ENCODE assay signal across 21 mouse cellular contexts in the genomic region with DNA sequence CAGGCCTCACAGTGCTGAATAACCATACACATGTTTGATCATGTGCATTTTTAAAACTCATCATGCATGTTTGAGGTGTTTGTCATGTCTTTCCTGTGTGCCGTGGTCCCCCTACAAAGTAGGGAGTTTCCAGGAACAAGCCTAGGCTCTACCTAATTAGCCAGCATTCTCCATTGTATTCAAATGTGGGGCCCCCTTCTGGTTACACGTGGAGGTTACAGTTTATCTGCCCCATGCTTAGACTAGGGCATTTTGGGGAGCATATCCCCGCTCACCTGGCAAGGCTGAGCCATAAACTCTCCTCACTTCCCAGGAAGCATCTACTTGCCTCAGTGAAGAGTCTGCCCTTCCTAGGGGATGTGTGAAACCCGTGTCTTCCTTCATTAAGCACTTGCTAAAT. TPM values are rescaled to one million over a fixed set of nuclear protein-coding genes. Genes with fewer than 3 reads are reported as not detected.
A peak's percentile ranks its signal among the peaks of the same experiment; 100 is the strongest.
DNase-seq lines count a peak whose midpoint lies in the region; ATAC-seq and TF ChIP-seq lines count a peak whose summit lies in the region.
"Had no signal": no experiment of that assay in that cellular context is flagged by ENCODE, and none has a peak within 500 bp of the region (broad histone marks: within the 10 kb centered on the region; RNA-seq: fewer than 3 reads in every experiment).

No protein-coding gene starts in this region.

- no peaks in the 10 kb centered on the region for H3K27me3 ChIP-seq in cerebellum, adult 2 months (ENCODE audit: control insufficient read depth, insufficient read depth, low read length)
- peaks cover 47% of the 10 kb centered on the region for H3K27me3 ChIP-seq in liver, embryonic 14.5 days (ENCODE audit: control insufficient read depth, insufficient read depth, low read length)

- no peak for ATAC-seq in liver, embryonic 14.5 days (ENCODE audit: insufficient read depth)
- ATAC-seq: forebrain, embryonic 15.5 days had no signal

- H3K36me3 ChIP-seq in liver, embryonic 14.5 days (replicated peaks; ENCODE audit: control insufficient read depth, insufficient read depth, low read depth), result no peaks in the 10 kb centered on the region
- H3K36me3 ChIP-seq: embryonic facial prominence, embryonic 13.5 days; forebrain, embryonic 15.5 days; heart, embryonic 12.5 days; limb, embryonic 13.5 days had no signal

- no peak overlapping the region for H3K4me3 ChIP-seq in cerebellum, adult 2 months (replicated peaks; ENCODE audit: insufficient read depth, low read depth, low read length)
- H3K4me3 ChIP-seq in liver, embryonic 14.5 days (ENCODE audit: insufficient read depth in 1 of 2, low read depth in 2 of 2, low read length in 2 of 2), result no peak overlapping the region
- H3K4me3 ChIP-seq: embryonic facial prominence, embryonic 13.5 days; forebrain, embryonic 15.5 days; heart, embryonic 12.5 days; limb, embryonic 13.5 days had no signal

- 44% methylated on average over 4 of the region's 4 CpGs for WGBS in cerebellum, adult 2 months
- WGBS in liver, embryonic 14.5 days (ENCODE audit: insufficient replicate concordance), result 17% methylated on average over 4 of the region's 4 CpGs

- no peak overlapping the region for H3K27ac ChIP-seq in cerebellum, adult 2 months (ENCODE audit: insufficient read depth, low read length)
- no peak overlapping the region for H3K27ac ChIP-seq in liver, embryonic 14.5 days
- H3K27ac ChIP-seq: embryonic facial prominence, embryonic 13.5 days; forebrain, embryonic 15.5 days; hindbrain, embryonic 14.5 days; limb, embryonic 13.5 days had no signal

- peak; percentile 13; the same call in 1 of the 2 replicates for TF ChIP-seq CTCF in cerebellum, adult 2 months (IDR thresholded peaks at IDR 0.05; ENCODE audit: borderline replicate concordance, insufficient read depth, low read depth, low read length)
- TF ChIP-seq CTCF in liver, embryonic 14.5 days (IDR thresholded peaks at IDR 0.05; ENCODE audit: low read depth), result peak; percentile 53

- no peak for TF ChIP-seq POLR2A in cerebellum, adult 2 months (IDR thresholded peaks at IDR 0.05; ENCODE audit: borderline replicate concordance, insufficient read depth, low read length)

- no peak overlapping the region for H3K4me2 ChIP-seq in liver, embryonic 14.5 days (ENCODE audit: low read depth)
- H3K4me2 ChIP-seq: embryonic facial prominence, embryonic 13.5 days; forebrain, embryonic 15.5 days; heart, embryonic 12.5 days; hindbrain, embryonic 14.5 days; limb, embryonic 13.5 days had no signal

- no peak for TF ChIP-seq EP300 in liver, embryonic 14.5 days (IDR thresholded peaks at IDR 0.05; ENCODE audit: low read depth)

- no peak for DNase-seq in cerebellum, adult 2 months
- DNase-seq in cerebellum, adult 8-10 months, result no peak
- no peak for DNase-seq in liver, embryonic 14.5 days (ENCODE audit: low read depth in 3 of 3, low spot score in 3 of 3)
- no peak for DNase-seq in liver
- DNase-seq in B cell, adult 2 months, result peak; percentile 11 to 16
- DNase-seq in c-Kit-positive CD71-positive TER-119-positive erythroid progenitor cells, embryonic 14.5 days (ENCODE audit: low spot score), result peak; percentile 29
- DNase-seq in layer of hippocampus, adult 8-10 months (ENCODE audit: low spot score in 2 of 2), result no peak
- no peak for DNase-seq in frontal cortex, postnatal 36 days (ENCODE audit: low spot score in 2 of 2)
- DNase-seq: cerebellum, adult 9-11 months; heart, postnatal 36 days; kidney, adult 18-20 months; kidney, postnatal 10 days; layer of hippocampus, adult 9-11 months; right cerebral cortex, adult 18-20 months; thymus, postnatal 25 days had no signal

- H3K4me1 ChIP-seq in cerebellum, adult 2 months (ENCODE audit: control insufficient read depth, insufficient read depth, low read length), result peaks cover 5% of the 10 kb centered on the region
- H3K4me1 ChIP-seq in liver, embryonic 14.5 days (replicated peaks; ENCODE audit: control insufficient read depth in 2 of 2, insufficient read depth in 2 of 2, low read length in 1 of 2), result no peaks in the 10 kb centered on the region

- no peak overlapping the region for H3K9ac ChIP-seq in liver, embryonic 14.5 days (replicated peaks)
- H3K9ac ChIP-seq: embryonic facial prominence, embryonic 13.5 days; forebrain, embryonic 15.5 days; heart, embryonic 12.5 days; hindbrain, embryonic 14.5 days; limb, embryonic 13.5 days had no signal

- no peaks in the 10 kb centered on the region for H3K9me3 ChIP-seq in liver, embryonic 14.5 days (ENCODE audit: control insufficient read depth, low read length)
- H3K9me3 ChIP-seq: embryonic facial prominence, embryonic 13.5 days; forebrain, embryonic 15.5 days; heart, embryonic 12.5 days; limb, embryonic 13.5 days had no signal

RNA-seq across cellular contexts. Expression of gene Cacna2d2, which starts 3.0 kb away (rescaled TPM):
- 130 and 148 TPM in 2 replicates for polyA plus RNA-seq in cerebellum, adult 2 months (2012; rRNA removed)
- polyA plus RNA-seq in liver, embryonic 14.5 days (2012; rRNA removed), result 0.06 and 0.08 TPM in 2 replicates
- not detected in 2 replicates for polyA plus RNA-seq in liver, embryonic 14.5 days (2014; fragmentation: Nextera tagmentation; extraction: Ambion mirVana)
- 10 to 100 TPM; 14.6 to 21.0 (median 17.0) TPM for total RNA-seq in layer of hippocampus, adult 8-10 months (2022)
- polyA plus RNA-seq: liver, embryonic 16.5 days had no signal

RNA-seq across cellular contexts. Expression of gene 6430571L13Rik, which starts 56.0 kb away (rescaled TPM):
- 44.9 and 52.5 TPM in 2 replicates for polyA plus RNA-seq in cerebellum, adult 2 months (2012; rRNA removed)
- polyA plus RNA-seq in liver, embryonic 14.5 days (2012; rRNA removed), result 0.05 and 0.07 TPM in 2 replicates
- 0.20 TPM in 1 of 2 replicates, not detected in the other for polyA plus RNA-seq in liver, embryonic 14.5 days (2014; fragmentation: Nextera tagmentation; extraction: Ambion mirVana)
- 1 to 10 TPM; 2.4 to 4.0 (median 3.4) TPM for total RNA-seq in layer of hippocampus, adult 8-10 months (2022)

RNA-seq across cellular contexts. Expression of gene Hemk1, which starts 58.2 kb away (rescaled TPM):
- 27.8 and 31.7 TPM in 2 replicates for polyA plus RNA-seq in cerebellum, adult 2 months (2012; rRNA removed)
- polyA plus RNA-seq in liver, embryonic 14.5 days (2012; rRNA removed), result 3.1 and 3.3 TPM in 2 replicates
- 2.2 and 3.5 TPM in 2 replicates for polyA plus RNA-seq in liver, embryonic 14.5 days (2014; fragmentation: Nextera tagmentation; extraction: Ambion mirVana)
- 10 to 100 TPM; 15.6 to 20.6 (median 18.5) TPM for total RNA-seq in layer of hippocampus, adult 8-10 months (2022)

Comparison
In these comparisons a context has a peak if more than half of its experiments do, and no peak if none do; other contexts are left out.
1. DNase-seq: peak in B cell, adult 2 months (2 of 2) and c-Kit-positive CD71-positive TER-119-positive erythroid progenitor cells, embryonic 14.5 days (single experiment); none in cerebellum, adult 2 months (0 of 2), cerebellum, adult 8-10 months (single experiment), liver, embryonic 14.5 days (0 of 3), liver (single experiment), layer of hippocampus, adult 8-10 months (0 of 2) and frontal cortex, postnatal 36 days (0 of 2).
2. RNA of gene Cacna2d2, which starts 3.0 kb away (polyA plus RNA-seq): 130 to 148 TPM in cerebellum, adult 2 months; 0.06 to 0.08 TPM in liver, embryonic 14.5 days; every median in the first group is over 100 times any median in the second.
3. RNA of gene 6430571L13Rik, which starts 56.0 kb away (polyA plus RNA-seq): 44.9 to 52.5 TPM in cerebellum, adult 2 months; 0.05 to 0.20 TPM in liver, embryonic 14.5 days; every median in the first group is over 10 times any median in the second.